Mouse (Mus musculus): ENCODE data around the gene Cactin. TPM values are rescaled to one million over a fixed set of nuclear protein-coding genes. Genes with fewer than 3 reads are reported as not detected.
A peak's percentile ranks its signal among the peaks of the same experiment; 100 is the strongest.

Gene Cactin
- polyA plus RNA-seq, 1 experiment from 2014 or later = 18.7 TPM

- no peaks in the 10 kb centered on the region for H3K27me3 ChIP-seq (ENCODE audit: control insufficient read depth, insufficient read depth, low read depth, low read length)
- H3K27ac ChIP-seq (ENCODE audit: low read length) = peak overlapping the region; percentile 92
- H3K36me3 ChIP-seq (ENCODE audit: control insufficient read depth, insufficient read depth) = peaks cover 44% of the 10 kb centered on the region
- H3K9me3 ChIP-seq (replicated peaks; ENCODE audit: control insufficient read depth, low read length) = no peaks in the 10 kb centered on the region
- H3K4me1 ChIP-seq (ENCODE audit: control insufficient read depth, low read depth, low read length) = peaks cover 46% of the 10 kb centered on the region
- peak overlapping the region; percentile 89 for H3K4me2 ChIP-seq (ENCODE audit: low read depth, low read length)
- no peak for ATAC-seq (ENCODE audit: low read depth)
- peak overlapping the region; percentile 88 for H3K9ac ChIP-seq (ENCODE audit: low read depth, low read length)
- WGBS (ENCODE audit: insufficient replicate concordance) = 2% methylated on average over 20 of the region's 20 CpGs
- H3K4me3 ChIP-seq (ENCODE audit: low read depth, low read length) = peak overlapping the region; percentile 78
Observed at GRCm38 (mm10) chr10:81321436-81321835, 533 bp downstream of the Cactin start.

DNA sequence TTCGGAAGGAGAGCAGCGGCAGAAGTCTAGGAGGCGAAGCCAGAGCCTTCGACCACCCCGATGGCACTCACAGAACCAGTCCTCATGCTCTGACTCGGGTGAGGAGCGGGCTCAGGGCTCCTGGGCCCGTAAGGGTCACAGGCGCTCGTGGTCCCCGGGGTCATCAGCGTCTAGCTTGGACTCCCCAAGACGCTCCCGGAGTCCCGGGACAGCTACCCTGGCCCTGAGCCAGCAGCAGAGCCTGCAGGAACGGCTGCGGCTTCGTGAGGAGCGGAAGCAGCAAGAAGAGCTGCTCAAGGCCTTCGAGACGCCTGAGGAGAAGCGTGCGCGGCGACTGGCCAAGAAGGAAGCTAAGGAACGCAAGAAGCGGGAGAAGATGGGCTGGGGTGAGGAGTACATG, 1.5 kb downstream of the Cactin start:
- peak overlapping the region; percentile 78 for H3K4me3 ChIP-seq (ENCODE audit: low read depth, low read length)
- peak overlapping the region; percentile 89 for H3K4me2 ChIP-seq (ENCODE audit: low read depth, low read length)
- H3K36me3 ChIP-seq (ENCODE audit: control insufficient read depth, insufficient read depth) = peaks cover 52% of the 10 kb centered on the region
- no peak overlapping the region; the same call in 1 of the 2 replicates for H3K27ac ChIP-seq (ENCODE audit: low read length)
- no peaks in the 10 kb centered on the region for H3K27me3 ChIP-seq (ENCODE audit: control insufficient read depth, insufficient read depth, low read depth, low read length)
- H3K4me1 ChIP-seq (ENCODE audit: control insufficient read depth, low read depth, low read length) = peaks cover 40% of the 10 kb centered on the region
- H3K9me3 ChIP-seq (replicated peaks; ENCODE audit: control insufficient read depth, low read length) = no peaks in the 10 kb centered on the region
- ATAC-seq (ENCODE audit: low read depth) = no peak
- 90% methylated on average over 27 of the region's 27 CpGs for WGBS (ENCODE audit: insufficient replicate concordance)
- H3K9ac ChIP-seq (ENCODE audit: low read depth, low read length) = peak overlapping the region; percentile 88; the same call in 1 of the 2 replicates

- Histone ChIP-seq H3K4me2 (ENCODE audit: low read depth, low read length) (no peak overlapping the region), H3K4me1 (ENCODE audit: control insufficient read depth, low read depth, low read length) (peaks cover 35% of the 10 kb centered on the region), H3K36me3 (ENCODE audit: control insufficient read depth, insufficient read depth) (peaks cover 52% of the 10 kb centered on the region), H3K27me3 (ENCODE audit: control insufficient read depth, insufficient read depth, low read depth, low read length) (no peaks in the 10 kb centered on the region), H3K4me3 (ENCODE audit: low read depth, low read length) (no peak overlapping the region), H3K9ac (ENCODE audit: low read depth, low read length) (no peak overlapping the region), H3K9me3 (replicated peaks; ENCODE audit: control insufficient read depth, low read length) (no peaks in the 10 kb centered on the region), H3K27ac (ENCODE audit: low read length) (no peak overlapping the region)
- 92% methylated on average over 23 of the region's 23 CpGs for WGBS (ENCODE audit: insufficient replicate concordance)
- no peak for ATAC-seq (ENCODE audit: low read depth)
Observed at GRCm38 (mm10) chr10:81323141-81323775, 2.4 kb downstream of the Cactin start.

- no peak for ATAC-seq (ENCODE audit: low read depth)
- Histone ChIP-seq H3K36me3 (ENCODE audit: control insufficient read depth, insufficient read depth) (peaks cover 52% of the 10 kb centered on the region), H3K9me3 (replicated peaks; ENCODE audit: control insufficient read depth, low read length) (no peaks in the 10 kb centered on the region), H3K27ac (ENCODE audit: low read length) (no peak overlapping the region), H3K4me2 (ENCODE audit: low read depth, low read length) (no peak overlapping the region), H3K4me3 (ENCODE audit: low read depth, low read length) (no peak overlapping the region), H3K27me3 (ENCODE audit: control insufficient read depth, insufficient read depth, low read depth, low read length) (no peaks in the 10 kb centered on the region), H3K9ac (ENCODE audit: low read depth, low read length) (no peak overlapping the region), H3K4me1 (ENCODE audit: control insufficient read depth, low read depth, low read length) (peaks cover 31% of the 10 kb centered on the region)
- WGBS (ENCODE audit: insufficient replicate concordance) = 95% methylated on average over 18 of the region's 18 CpGs
Observed at GRCm38 (mm10) chr10:81323791-81324530, 3.1 kb downstream of the Cactin start.

DNA sequence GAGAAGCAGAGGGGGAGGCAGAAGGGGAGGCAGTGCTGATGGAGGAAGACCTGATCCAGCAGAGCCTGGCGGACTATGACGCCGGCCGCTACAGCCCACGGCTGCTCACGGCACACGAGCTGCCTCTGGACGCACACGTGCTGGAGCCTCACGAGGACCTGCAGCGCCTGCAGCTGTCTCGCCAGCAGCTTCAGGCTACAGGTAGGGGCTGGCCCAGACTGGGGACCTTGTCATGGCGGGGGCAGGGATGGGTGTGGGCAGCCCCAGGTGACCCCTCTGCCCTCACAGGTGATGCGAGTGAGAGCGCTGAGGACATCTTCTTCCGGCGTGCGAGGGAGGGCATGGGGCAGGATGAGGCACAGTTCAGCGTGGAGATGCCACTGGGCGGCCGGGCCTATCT, 4.3 kb downstream of the Cactin start:
- no peak overlapping the region for H3K9ac ChIP-seq (ENCODE audit: low read depth, low read length)
- peaks cover 52% of the 10 kb centered on the region for H3K36me3 ChIP-seq (ENCODE audit: control insufficient read depth, insufficient read depth)
- H3K4me1 ChIP-seq (ENCODE audit: control insufficient read depth, low read depth, low read length) = peaks cover 20% of the 10 kb centered on the region
- no peaks in the 10 kb centered on the region for H3K9me3 ChIP-seq (replicated peaks; ENCODE audit: control insufficient read depth, low read length)
- WGBS (ENCODE audit: insufficient replicate concordance) = 91% methylated on average over 21 of the region's 21 CpGs
- H3K4me3 ChIP-seq (ENCODE audit: low read depth, low read length) = no peak overlapping the region
- no peak overlapping the region for H3K27ac ChIP-seq (ENCODE audit: low read length)
- H3K4me2 ChIP-seq (ENCODE audit: low read depth, low read length) = no peak overlapping the region
- no peaks in the 10 kb centered on the region for H3K27me3 ChIP-seq (ENCODE audit: control insufficient read depth, insufficient read depth, low read depth, low read length)
- ATAC-seq (ENCODE audit: low read depth) = no peak

- Histone ChIP-seq H3K4me2 (ENCODE audit: low read depth, low read length) (no peak overlapping the region), H3K9me3 (replicated peaks; ENCODE audit: control insufficient read depth, low read length) (no peaks in the 10 kb centered on the region), H3K36me3 (ENCODE audit: control insufficient read depth, insufficient read depth) (peaks cover 52% of the 10 kb centered on the region), H3K9ac (ENCODE audit: low read depth, low read length) (no peak overlapping the region), H3K4me3 (ENCODE audit: low read depth, low read length) (no peak overlapping the region), H3K27ac (ENCODE audit: low read length) (no peak overlapping the region), H3K4me1 (ENCODE audit: control insufficient read depth, low read depth, low read length) (peaks cover 20% of the 10 kb centered on the region), H3K27me3 (ENCODE audit: control insufficient read depth, insufficient read depth, low read depth, low read length) (no peaks in the 10 kb centered on the region)
- ATAC-seq (ENCODE audit: low read depth) = no peak
- 91% methylated on average over 18 of the region's 18 CpGs for WGBS (ENCODE audit: insufficient replicate concordance)
Observed at GRCm38 (mm10) chr10:81325781-81326180, 4.9 kb downstream of the Cactin start.

DNA sequence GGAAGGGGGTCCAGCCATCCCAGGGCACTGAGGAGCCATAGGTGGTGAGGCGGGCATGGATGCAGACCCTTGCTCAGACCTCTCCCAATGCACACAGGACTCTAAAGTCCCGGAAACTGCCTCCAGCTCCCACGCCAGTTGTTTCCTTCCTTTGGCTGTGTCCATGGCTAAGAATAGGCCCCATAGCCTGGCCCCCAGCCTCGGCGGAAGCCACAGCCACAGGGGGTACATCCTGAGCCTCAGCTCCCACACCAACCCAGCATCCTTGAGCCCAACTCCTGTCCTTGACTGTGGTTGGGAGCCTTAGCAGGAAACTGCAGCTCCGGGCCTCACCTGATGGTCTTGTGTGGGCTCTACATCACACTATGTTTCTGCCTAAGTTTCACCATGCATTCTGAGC, 6.0 kb downstream of the Cactin start:
- peaks cover 52% of the 10 kb centered on the region for H3K36me3 ChIP-seq (ENCODE audit: control insufficient read depth, insufficient read depth)

GRCm38 (mm10) chr10:81327959-81328358, 7.1 kb downstream of the Cactin start:
- H3K4me1 ChIP-seq (ENCODE audit: control insufficient read depth, low read depth, low read length) = peaks cover 8% of the 10 kb centered on the region
- peaks cover 4% of the 10 kb centered on the region; the same call in 1 of the 2 replicates for H3K27me3 ChIP-seq (ENCODE audit: control insufficient read depth, insufficient read depth, low read depth, low read length)
- H3K9ac ChIP-seq (ENCODE audit: low read depth, low read length) = no peak overlapping the region
- no peak overlapping the region for H3K27ac ChIP-seq (ENCODE audit: low read length)
- H3K9me3 ChIP-seq (replicated peaks; ENCODE audit: control insufficient read depth, low read length) = no peaks in the 10 kb centered on the region
- H3K4me3 ChIP-seq (ENCODE audit: low read depth, low read length) = no peak overlapping the region
- 29% methylated on average over 2 of the region's 2 CpGs for WGBS (ENCODE audit: insufficient replicate concordance)
- H3K4me2 ChIP-seq (ENCODE audit: low read depth, low read length) = no peak overlapping the region
- H3K36me3 ChIP-seq (ENCODE audit: control insufficient read depth, insufficient read depth) = peaks cover 42% of the 10 kb centered on the region
- no peak for ATAC-seq (ENCODE audit: low read depth)

More for the DNA sequence above, 6.0 kb downstream of the Cactin start:
- Histone ChIP-seq H3K9ac (ENCODE audit: low read depth, low read length) (no peak overlapping the region), H3K27ac (ENCODE audit: low read length) (no peak overlapping the region; the same call in 1 of the 2 replicates), H3K4me3 (ENCODE audit: low read depth, low read length) (no peak overlapping the region), H3K27me3 (ENCODE audit: control insufficient read depth, insufficient read depth, low read depth, low read length) (no peaks in the 10 kb centered on the region), H3K9me3 (replicated peaks; ENCODE audit: control insufficient read depth, low read length) (no peaks in the 10 kb centered on the region), H3K4me2 (ENCODE audit: low read depth, low read length) (no peak overlapping the region), H3K4me1 (ENCODE audit: control insufficient read depth, low read depth, low read length) (peaks cover 16% of the 10 kb centered on the region)
- ATAC-seq (ENCODE audit: low read depth) = peak; percentile 15; the same call in 1 of the 2 replicates
- 43% methylated on average over 6 of the region's 6 CpGs for WGBS (ENCODE audit: insufficient replicate concordance)

GRCm38 (mm10) chr10:81328386-81328785, 7.5 kb downstream of the Cactin start, which contains the start of gene Tbxa2r:
Tbxa2r (plus strand) TSS chr10:81328731.
- Histone ChIP-seq H3K9ac (ENCODE audit: low read depth, low read length) (no peak within 1 kb of the TSS), H3K27ac (ENCODE audit: low read length) (peak within 1 kb of the TSS; percentile 56; the same call in 1 of the 2 replicates), H3K4me1 (ENCODE audit: control insufficient read depth, low read depth, low read length) (peaks cover 8% of the 10 kb centered on the region), H3K27me3 (ENCODE audit: control insufficient read depth, insufficient read depth, low read depth, low read length) (peaks cover 4% of the 10 kb centered on the region; the same call in 1 of the 2 replicates), H3K9me3 (replicated peaks; ENCODE audit: control insufficient read depth, low read length) (no peaks in the 10 kb centered on the region), H3K36me3 (ENCODE audit: control insufficient read depth, insufficient read depth) (peaks cover 38% of the 10 kb centered on the region), H3K4me2 (ENCODE audit: low read depth, low read length) (no peak within 1 kb of the TSS), H3K4me3 (ENCODE audit: low read depth, low read length) (no peak within 1 kb of the TSS)
- peak; percentile 30 for ATAC-seq (ENCODE audit: low read depth)
- WGBS (ENCODE audit: insufficient replicate concordance) = 10% methylated on average over 10 of the region's 10 CpGs
